9 mouse cellular contexts compared by ENCODE assay signal in the genomic region with DNA sequence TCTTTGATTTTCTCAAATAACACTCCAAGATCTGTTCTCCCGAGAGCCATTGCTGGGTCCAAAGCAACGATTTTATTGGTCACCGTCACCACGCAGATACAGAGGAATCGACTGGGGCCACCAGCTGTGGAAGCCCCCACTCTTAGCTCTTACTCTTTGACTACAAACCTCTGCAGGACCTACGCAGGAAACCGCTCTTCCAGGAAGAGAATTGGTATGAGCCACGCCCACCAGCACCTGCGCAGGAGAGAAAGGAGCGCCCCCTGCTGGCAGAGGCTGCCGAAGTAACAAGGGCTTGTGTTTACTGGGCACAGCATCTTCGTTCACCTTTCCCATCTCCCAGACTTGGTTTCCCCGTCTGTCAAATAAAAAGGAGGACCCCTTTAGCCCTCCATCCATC. TPM values are rescaled to one million over a fixed set of nuclear protein-coding genes. Genes with fewer than 3 reads are reported as not detected.
DNase-seq lines count a peak whose midpoint lies in the region; ATAC-seq lines count a peak whose summit lies in the region.
"Had no signal": no experiment of that assay in that cellular context is flagged by ENCODE, and none has a peak within 500 bp of the region (broad histone marks: within the 10 kb centered on the region; RNA-seq: fewer than 3 reads in every experiment).

No protein-coding gene starts in this region.

- H3K36me3 ChIP-seq in forebrain, embryonic 10.5 days (replicated peaks): no peaks in the 10 kb centered on the region
- H3K36me3 ChIP-seq in forebrain, embryonic 12.5 days (replicated peaks): no peaks in the 10 kb centered on the region
- no peaks in the 10 kb centered on the region for H3K36me3 ChIP-seq in midbrain, embryonic 10.5 days
- no peaks in the 10 kb centered on the region for H3K36me3 ChIP-seq in midbrain, embryonic 13.5 days
- H3K36me3 ChIP-seq: G1E had no signal

- H3K9me3 ChIP-seq in forebrain, embryonic 10.5 days: no peaks in the 10 kb centered on the region
- no peaks in the 10 kb centered on the region for H3K9me3 ChIP-seq in forebrain, embryonic 12.5 days
- H3K9me3 ChIP-seq in midbrain, embryonic 10.5 days (replicated peaks): no peaks in the 10 kb centered on the region
- H3K9me3 ChIP-seq in midbrain, embryonic 13.5 days: no peaks in the 10 kb centered on the region

- no peak overlapping the region for H3K4me2 ChIP-seq in forebrain, embryonic 12.5 days
- no peak overlapping the region for H3K4me2 ChIP-seq in midbrain, embryonic 13.5 days (replicated peaks)

- no peak for ATAC-seq in forebrain, embryonic 12.5 days (ENCODE audit: low FRiP score)
- no peak for ATAC-seq in midbrain, embryonic 13.5 days

- H3K4me3 ChIP-seq in forebrain, embryonic 10.5 days: peak overlapping the region; percentile 25; the same call in 1 of the 2 replicates
- H3K4me3 ChIP-seq in forebrain, embryonic 12.5 days (replicated peaks): no peak overlapping the region
- no peak overlapping the region for H3K4me3 ChIP-seq in midbrain, embryonic 10.5 days
- H3K4me3 ChIP-seq in midbrain, embryonic 13.5 days (replicated peaks): no peak overlapping the region

- peaks cover 9% of the 10 kb centered on the region for H3K27me3 ChIP-seq in forebrain, embryonic 10.5 days (ENCODE audit: poor library complexity, severe bottlenecking)
- 0 out of 2 replicates have a peak, but pooled peaks cover 6% of the 10 kb centered on the region for H3K27me3 ChIP-seq in forebrain, embryonic 12.5 days
- H3K27me3 ChIP-seq in midbrain, embryonic 10.5 days (ENCODE audit: low read depth, poor library complexity, severe bottlenecking): peaks cover 6% of the 10 kb centered on the region; the same call in 1 of the 2 replicates
- peaks cover 13% of the 10 kb centered on the region; the same call in 1 of the 2 replicates for H3K27me3 ChIP-seq in midbrain, embryonic 13.5 days

- no peak overlapping the region for H3K9ac ChIP-seq in forebrain, embryonic 12.5 days
- H3K9ac ChIP-seq in midbrain, embryonic 13.5 days (replicated peaks): no peak overlapping the region

- no peak overlapping the region for H3K27ac ChIP-seq in forebrain, embryonic 10.5 days
- H3K27ac ChIP-seq in forebrain, embryonic 12.5 days: no peak overlapping the region
- no peak overlapping the region for H3K27ac ChIP-seq in midbrain, embryonic 10.5 days (replicated peaks)
- no peak overlapping the region for H3K27ac ChIP-seq in midbrain, embryonic 13.5 days

- 32% methylated on average over 13 of the region's 13 CpGs for WGBS in forebrain, embryonic 10.5 days
- WGBS in forebrain, embryonic 12.5 days: 32% methylated on average over 13 of the region's 13 CpGs
- 33% methylated on average over 13 of the region's 13 CpGs for WGBS in midbrain, embryonic 10.5 days
- WGBS in midbrain, embryonic 13.5 days: 28% methylated on average over 13 of the region's 13 CpGs

- H3K4me1 ChIP-seq in forebrain, embryonic 10.5 days: peaks cover 17% of the 10 kb centered on the region; the same call in 1 of the 2 replicates
- H3K4me1 ChIP-seq in forebrain, embryonic 12.5 days: no peaks in the 10 kb centered on the region
- H3K4me1 ChIP-seq in midbrain, embryonic 10.5 days: no peaks in the 10 kb centered on the region
- H3K4me1 ChIP-seq in midbrain, embryonic 13.5 days (replicated peaks): no peaks in the 10 kb centered on the region

- DNase-seq in forebrain, embryonic 10.5 days (ENCODE audit: extremely low spot score, low spot score): peak; percentile 60
- peak; percentile 52 for DNase-seq in midbrain, embryonic 10.5 days (ENCODE audit: low spot score)
- DNase-seq in c-Kit-positive CD71-positive TER-119-positive erythroid progenitor cells, embryonic 14.5 days (ENCODE audit: low spot score): peak; percentile 15
- DNase-seq in kidney, postnatal 14 days: peak; percentile 46
- DNase-seq in mesoderm, embryonic 11.5 days (ENCODE audit: low read depth, low spot score): peak; percentile 52
- DNase-seq in urinary bladder, postnatal 36 days (ENCODE audit: low spot score in 2 of 2): peak; percentile 37 to 42

RNA-seq across cellular contexts. Expression of gene Gsc, which starts 25.0 kb away (rescaled TPM):
- 2.2 and 2.9 TPM in 2 replicates for polyA plus RNA-seq in forebrain, embryonic 10.5 days (2016; fragmentation: Nextera tagmentation; extraction: Ambion mirVana)
- polyA plus RNA-seq in forebrain, embryonic 12.5 days (2016; fragmentation: Nextera tagmentation; extraction: Ambion mirVana): 1.4 and 2.2 TPM in 2 replicates
- 0.24 and 0.27 TPM in 2 replicates for polyA plus RNA-seq in midbrain, embryonic 10.5 days (2016; fragmentation: Nextera tagmentation; extraction: Ambion mirVana)
- 0.32 TPM in 1 of 2 replicates, not detected in the other for polyA plus RNA-seq in midbrain, embryonic 13.5 days (2015; fragmentation: Nextera tagmentation; extraction: Ambion mirVana)
- polyA plus RNA-seq: G1E had no signal

RNA-seq across cellular contexts. Expression of gene Serpina3n, which starts 41.6 kb away (rescaled TPM):
- polyA plus RNA-seq in forebrain, embryonic 10.5 days (2016; fragmentation: Nextera tagmentation; extraction: Ambion mirVana): not detected in 2 replicates
- not detected in 2 replicates for polyA plus RNA-seq in forebrain, embryonic 12.5 days (2016; fragmentation: Nextera tagmentation; extraction: Ambion mirVana)
- not detected in 2 replicates for polyA plus RNA-seq in midbrain, embryonic 10.5 days (2016; fragmentation: Nextera tagmentation; extraction: Ambion mirVana)
- not detected in 2 replicates for polyA plus RNA-seq in midbrain, embryonic 13.5 days (2015; fragmentation: Nextera tagmentation; extraction: Ambion mirVana)
- polyA plus RNA-seq: G1E had no signal
